Mouse (Mus musculus): Measurements from ENCODE around the gene Col6a3.

Col6a3 gene

GRCm38 (mm10) chr1:90797276-90797891, 46.4 kb downstream of the Col6a3 start:
- ATAC-seq (ENCODE audit: low TSS enrichment): peak; percentile 52; the same call in 1 of the 2 replicates

GRCm38 (mm10) chr1:90793368-90793767, 50.4 kb downstream of the Col6a3 start:
- no peak for ATAC-seq (ENCODE audit: low TSS enrichment)

DNA sequence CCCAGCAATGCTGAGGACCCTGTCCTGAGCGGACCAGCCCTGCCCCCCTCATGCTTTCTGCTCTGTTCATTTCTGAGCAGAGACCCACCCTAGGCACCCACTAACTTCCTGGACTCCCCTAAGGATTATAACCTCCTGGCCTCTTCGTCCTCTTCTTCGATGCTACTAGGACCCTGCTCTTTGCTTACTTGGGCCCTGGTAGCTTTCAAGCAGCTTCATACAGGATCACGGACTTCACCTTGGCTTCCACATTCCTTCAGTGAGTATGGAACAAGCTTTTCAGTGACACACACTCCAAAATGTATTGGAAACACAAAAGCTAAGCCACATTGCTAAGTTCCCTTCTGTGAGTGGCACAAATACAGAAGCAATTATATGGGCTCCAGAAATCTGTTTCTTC, 52.8 kb downstream of the Col6a3 start:
- no peak for ATAC-seq (ENCODE audit: low TSS enrichment)

DNA sequence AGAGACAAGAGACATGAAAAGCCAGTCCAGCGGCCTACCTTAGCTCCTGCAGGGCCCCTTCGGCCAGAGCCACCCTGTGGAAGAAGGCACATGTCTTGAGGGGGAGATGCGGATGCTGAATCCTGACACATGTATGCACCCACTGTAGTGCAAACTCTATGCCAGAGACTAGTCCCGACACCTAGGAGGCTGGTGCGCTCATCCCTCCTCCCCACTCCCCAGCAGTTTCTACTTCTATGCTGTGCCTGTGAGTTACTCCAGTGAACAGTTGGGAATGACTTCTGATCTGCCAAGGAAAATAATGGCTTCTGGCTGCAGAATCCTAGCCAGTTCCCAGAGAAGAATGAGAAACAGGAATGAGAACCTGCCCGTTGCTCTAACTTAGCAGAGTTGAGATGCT, 54.3 kb downstream of the Col6a3 start:
- peak; percentile 70 for ATAC-seq (ENCODE audit: low TSS enrichment)

DNA sequence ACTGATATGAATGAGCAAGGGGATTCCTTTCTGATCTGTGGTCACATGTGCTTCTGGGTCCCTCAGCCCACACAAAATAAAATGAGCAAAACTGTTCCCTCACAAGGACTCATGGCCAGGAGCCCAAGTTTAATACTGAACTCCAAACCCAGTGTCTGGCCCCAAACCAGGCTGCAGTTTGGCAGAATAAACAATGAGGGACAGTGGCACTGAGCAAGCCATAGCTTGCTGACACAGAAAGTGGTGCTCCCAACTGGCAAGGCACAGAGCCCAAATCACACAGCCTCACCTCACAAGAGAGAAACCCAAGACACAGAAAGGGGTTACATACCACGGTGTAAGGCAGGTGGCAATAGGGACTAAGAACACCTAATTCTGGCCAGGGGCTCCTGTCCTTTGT, 63.3 kb downstream of the Col6a3 start:
- ATAC-seq (ENCODE audit: low TSS enrichment): no peak

DNA sequence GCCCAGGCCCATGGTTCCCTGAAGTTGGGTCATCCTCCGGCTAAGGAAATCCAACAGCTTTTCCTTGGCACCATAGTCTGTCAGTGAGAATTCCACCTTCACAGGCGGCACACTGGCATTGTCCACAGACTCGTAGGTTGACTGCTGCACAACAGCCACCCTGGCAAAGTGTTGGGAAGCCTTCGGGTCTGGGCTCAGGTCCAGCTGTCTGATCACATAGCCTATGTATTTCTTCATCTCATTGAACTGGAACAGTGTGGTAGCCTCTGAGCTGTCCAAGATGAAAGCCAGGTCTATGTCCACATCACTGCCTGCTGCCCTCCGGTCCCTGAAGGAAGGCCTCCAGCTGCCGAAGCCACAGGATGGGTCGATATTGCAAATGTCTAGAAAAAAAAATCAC, 64.7 kb downstream of the Col6a3 start:
- no peak for ATAC-seq (ENCODE audit: low TSS enrichment)

- 0 out of 2 replicates have a peak, but pooled peaks have one; percentile 23 for ATAC-seq (ENCODE audit: low TSS enrichment)
Measured at GRCm38 (mm10) chr1:90775477-90776241, 68.1 kb downstream of the Col6a3 start.

GRCm38 (mm10) chr1:90771172-90771571, 72.6 kb downstream of the Col6a3 start:
- ATAC-seq (ENCODE audit: low TSS enrichment): no peak

DNA sequence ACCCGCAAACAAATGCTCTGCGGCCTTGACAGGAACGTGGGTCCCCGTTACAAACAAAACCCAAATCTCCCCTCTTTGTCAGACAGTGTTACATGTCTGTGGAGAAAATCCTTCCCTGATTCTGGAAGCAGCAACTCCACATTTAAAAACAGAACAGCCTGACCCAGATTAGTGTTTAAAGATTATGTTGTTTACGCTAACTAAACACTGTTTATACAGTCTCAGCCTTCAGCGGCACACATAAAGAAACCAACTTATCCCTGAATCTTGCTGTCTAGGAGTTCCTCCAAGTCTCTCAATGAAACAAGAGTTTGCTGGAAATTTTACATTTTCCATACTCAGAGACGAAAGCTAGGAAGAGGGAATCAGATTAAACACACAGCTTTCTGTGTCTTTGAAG, 73.7 kb downstream of the Col6a3 start:
- ATAC-seq (ENCODE audit: low TSS enrichment): no peak

- no peak for ATAC-seq (ENCODE audit: low TSS enrichment)
Measured at GRCm38 (mm10) chr1:90769301-90769700, 74.5 kb downstream of the Col6a3 start.

DNA sequence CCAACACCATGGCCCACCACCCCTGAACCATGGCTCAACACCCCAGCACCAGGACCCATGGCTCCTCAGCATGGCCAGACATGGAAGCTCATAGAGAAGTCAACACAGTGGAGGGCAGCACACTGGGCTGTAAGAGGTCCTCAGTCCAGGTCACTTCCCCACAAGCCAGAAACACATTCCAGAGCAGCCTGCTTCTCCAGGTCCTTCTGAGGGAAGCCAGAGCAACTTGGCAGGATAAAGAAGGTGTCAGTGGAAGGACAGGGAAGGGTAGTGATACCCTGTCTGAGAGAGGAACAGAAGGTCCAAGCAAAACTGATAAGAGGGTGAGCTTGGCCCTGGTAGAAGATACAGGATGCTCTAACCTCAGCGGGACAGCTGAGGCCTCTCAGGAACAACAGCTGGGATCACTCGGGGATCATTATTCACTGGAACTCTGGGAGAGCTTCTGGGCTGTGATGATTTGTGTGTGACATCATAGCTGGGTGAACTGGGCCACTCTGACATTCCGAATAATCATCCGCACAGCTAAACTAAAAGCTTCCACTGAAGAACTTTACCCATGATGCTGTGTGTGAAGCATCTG, 85.6 kb downstream of the Col6a3 start:
- no peak for ATAC-seq (ENCODE audit: low TSS enrichment)

DNA sequence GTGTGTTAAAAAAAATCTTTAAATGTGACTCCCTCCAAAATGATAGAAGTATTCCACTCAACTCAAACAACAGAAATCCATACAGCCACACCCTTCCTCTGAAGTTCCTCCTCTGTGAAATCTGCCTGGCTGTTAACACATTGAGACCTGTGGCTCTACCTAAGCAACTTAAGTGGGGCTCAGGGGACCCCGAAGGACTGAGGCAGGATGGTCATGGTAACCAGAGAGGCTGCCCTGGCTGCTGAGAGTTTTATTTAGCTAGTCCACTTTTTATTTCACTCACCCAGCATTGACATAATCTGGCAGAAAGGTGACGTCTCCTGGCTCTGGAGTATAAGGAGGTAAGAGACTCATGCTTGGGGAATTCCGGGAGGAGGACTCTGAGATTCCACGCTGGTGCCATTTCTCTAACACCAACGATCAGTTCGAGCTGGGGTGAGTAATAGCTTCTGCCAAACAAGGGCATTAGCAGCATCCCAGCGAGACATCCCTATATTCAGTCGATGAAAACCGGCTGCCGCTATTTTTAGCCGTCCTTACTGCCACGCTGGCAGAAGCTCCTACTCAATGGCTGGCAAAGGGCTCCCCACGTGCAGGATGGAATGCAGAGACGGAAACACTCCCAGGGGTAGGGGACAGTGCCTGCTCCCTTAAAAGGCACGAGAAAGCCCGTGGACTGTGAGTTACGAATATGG, 89.8 kb downstream of the Col6a3 start:
- ATAC-seq (ENCODE audit: low TSS enrichment): peak; percentile 43

DNA sequence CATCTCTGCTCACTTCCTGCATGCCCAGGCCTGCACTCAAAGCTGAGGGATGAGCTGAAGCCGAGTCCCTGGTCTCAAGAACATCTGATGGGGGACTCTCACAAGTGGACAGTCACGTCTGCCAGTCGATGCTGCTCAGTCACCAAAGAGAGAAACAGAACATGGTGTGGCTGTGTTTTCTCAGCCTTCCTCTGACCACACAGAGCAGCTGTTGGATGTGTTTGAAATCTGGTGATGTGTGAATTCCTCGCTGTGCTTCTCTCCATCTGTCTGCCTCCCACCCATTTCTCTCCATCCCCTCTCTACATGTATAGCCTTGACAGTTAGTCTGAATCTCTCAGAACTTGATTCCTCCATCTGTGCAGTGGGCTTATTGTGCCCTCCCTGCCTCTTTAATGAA, 92.5 kb downstream of the Col6a3 start:
- ATAC-seq (ENCODE audit: low TSS enrichment): peak; percentile 69

GRCm38 (mm10) chr1:90750169-90750568, 93.6 kb downstream of the Col6a3 start:
- no peak for ATAC-seq (ENCODE audit: low TSS enrichment)

- ATAC-seq (ENCODE audit: low TSS enrichment): peak; percentile 45; the same call in 1 of the 2 replicates
Measured at GRCm38 (mm10) chr1:90748544-90748943, 95.2 kb downstream of the Col6a3 start.

DNA sequence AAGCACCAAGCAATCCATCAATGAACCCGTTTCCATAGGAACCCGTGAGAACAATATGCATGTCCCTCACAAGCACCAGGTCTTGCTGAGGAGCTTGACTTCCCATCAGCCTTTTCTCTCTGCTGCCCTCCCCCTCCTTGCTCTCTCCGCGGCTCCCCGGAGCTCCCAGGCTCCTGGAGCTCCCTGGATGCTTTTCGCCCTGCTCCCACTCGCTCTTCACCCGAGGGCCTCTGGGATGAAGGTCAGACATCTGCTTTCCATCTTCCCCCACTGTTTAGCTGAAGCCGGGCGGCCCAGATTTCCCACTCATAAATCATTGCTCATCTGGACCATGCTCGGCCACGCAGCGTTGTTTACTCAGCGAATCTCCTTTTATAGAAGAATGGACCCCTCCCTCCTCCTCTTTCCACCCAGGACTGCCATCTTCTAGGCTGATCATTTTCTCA, 99.8 kb downstream of the Col6a3 start:
- ATAC-seq (ENCODE audit: low TSS enrichment): peak; percentile 82

GRCm38 (mm10) chr1:90743445-90743844, 100.3 kb downstream of the Col6a3 start:
- ATAC-seq (ENCODE audit: low TSS enrichment): no peak

- ATAC-seq (ENCODE audit: low TSS enrichment): no peak
Measured at GRCm38 (mm10) chr1:90742641-90743040, 101.1 kb downstream of the Col6a3 start.

DNA sequence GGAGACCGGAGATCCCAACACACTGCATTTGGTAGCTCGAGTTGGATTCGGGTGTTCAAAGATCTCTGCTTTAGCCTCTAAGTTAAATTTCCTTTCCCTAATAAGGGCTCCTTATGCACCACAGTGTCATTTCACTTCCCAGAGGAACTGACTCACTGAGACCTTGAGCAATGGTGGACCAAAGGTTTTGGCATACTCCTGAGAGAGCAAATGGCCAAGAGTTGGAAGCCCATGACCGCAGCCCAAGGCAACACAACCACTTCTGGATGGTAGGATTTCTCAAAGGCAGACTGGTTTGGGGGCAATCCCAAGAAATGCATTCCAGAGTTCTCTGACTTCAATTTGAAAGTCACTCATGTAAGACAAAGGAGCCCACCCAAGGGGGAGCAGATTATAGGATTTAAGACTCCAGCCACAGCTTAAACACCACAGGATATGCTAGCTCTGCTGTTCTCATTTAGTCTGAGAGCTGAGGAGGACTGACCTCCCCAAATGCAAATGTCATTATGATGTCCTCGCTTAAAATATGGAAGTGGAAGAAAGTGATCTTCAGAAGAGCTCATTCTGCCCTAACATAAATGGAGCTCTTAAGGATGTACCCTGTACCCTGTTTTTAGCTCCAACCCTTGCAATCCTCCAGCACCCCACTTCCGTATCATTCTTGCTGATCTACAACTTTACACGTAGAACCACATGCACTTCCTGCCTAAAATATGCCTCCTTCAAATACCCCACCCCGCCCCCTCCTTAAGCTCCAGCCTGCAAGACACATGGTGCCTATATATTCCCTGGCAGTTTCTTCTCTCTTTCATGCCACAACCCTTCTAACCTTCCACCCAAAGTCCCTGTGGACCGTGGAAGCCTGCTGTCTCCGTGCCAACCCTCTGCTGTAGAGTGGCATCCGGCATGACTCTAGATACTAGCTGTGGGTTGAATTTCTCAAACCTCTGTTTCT, 103.3 kb downstream of the Col6a3 start:
- ATAC-seq (ENCODE audit: low TSS enrichment): no peak

DNA sequence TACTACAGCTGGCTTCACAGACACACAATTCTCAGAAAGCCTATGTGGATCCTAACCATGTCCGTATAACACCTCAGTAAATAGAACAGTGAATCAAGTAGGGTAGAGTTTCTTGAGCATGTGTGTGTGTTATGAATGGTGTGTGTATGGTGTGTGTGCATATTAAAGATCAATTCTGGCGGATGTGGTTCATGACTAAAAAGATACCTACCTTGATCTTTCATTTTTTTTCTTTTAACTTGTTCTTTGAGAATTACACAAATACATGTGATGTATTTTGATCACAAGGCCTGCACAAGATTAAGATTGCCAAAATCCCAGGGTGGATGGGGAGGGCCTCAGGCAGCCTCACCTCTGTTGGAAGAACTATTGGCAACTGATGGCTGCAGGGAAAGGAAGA, 104.9 kb downstream of the Col6a3 start:
- no peak for ATAC-seq (ENCODE audit: low TSS enrichment)

DNA sequence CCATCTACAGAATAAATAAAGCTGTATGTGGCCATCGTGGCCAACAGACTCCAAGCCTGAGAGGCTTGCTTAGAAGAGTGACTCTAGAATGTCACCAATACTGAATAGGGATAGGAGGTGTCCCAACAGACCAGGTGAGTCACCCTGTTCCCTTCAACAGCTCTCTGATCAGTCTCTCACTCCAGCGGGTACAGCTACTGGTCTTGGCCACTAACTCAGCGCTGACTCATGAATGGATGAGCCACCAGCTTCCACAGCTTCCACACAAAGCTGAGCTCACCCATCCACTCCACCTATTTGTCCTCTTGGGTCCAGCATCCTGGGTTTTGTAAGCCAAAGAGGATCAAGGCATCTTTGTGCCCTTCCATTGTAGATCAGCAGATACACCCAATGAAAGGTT, 114.3 kb downstream of the Col6a3 start:
- ATAC-seq (ENCODE audit: low TSS enrichment): no peak

Data from frontal cortex, adult (tissue).